Mouse (Mus musculus): ENCODE results near the gene Cnot6l. TPM values are rescaled to one million over a fixed set of nuclear protein-coding genes. Genes with fewer than 3 reads are reported as not detected.

Cnot6l gene
- polyA plus RNA-seq, 1 experiment, result 8.2 TPM

GRCm38 (mm10) chr5:96114943-96115342 lies 49.0 kb downstream of the Cnot6l start:
- DNase-seq, result no peak
- WGBS, result 83% methylated on average over 3 of the region's 3 CpGs
- TF ChIP-seq CTCF (IDR thresholded peaks at IDR 0.05; ENCODE audit: insufficient read depth, low read length) (no peak), POLR2A (IDR thresholded peaks at IDR 0.05; ENCODE audit: borderline replicate concordance, extremely low read depth, low read depth, low read length) (no peak)
- H3K4me3 ChIP-seq (replicated peaks; ENCODE audit: extremely low read depth, low read depth, low read length), result no peak overlapping the region
- H3K4me1 ChIP-seq (ENCODE audit: control insufficient read depth, insufficient read depth, low read length), result no peaks in the 10 kb centered on the region; the same call in 1 of the 2 replicates

GRCm38 (mm10) chr5:96104644-96105043 lies 59.3 kb downstream of the Cnot6l start:
- no peak for DNase-seq
- no peak for TF ChIP-seq POLR2A (IDR thresholded peaks at IDR 0.05; ENCODE audit: borderline replicate concordance, extremely low read depth, low read depth, low read length)
- no peak for TF ChIP-seq CTCF (IDR thresholded peaks at IDR 0.05; ENCODE audit: insufficient read depth, low read length)
- Histone ChIP-seq H3K4me3 (replicated peaks; ENCODE audit: extremely low read depth, low read depth, low read length) (no peak overlapping the region), H3K4me1 (ENCODE audit: control insufficient read depth, insufficient read depth, low read length) (no peaks in the 10 kb centered on the region)
- WGBS, result 98% methylated on average over 1 of the region's 1 CpGs

GRCm38 (mm10) chr5:96091468-96091867 lies 72.5 kb downstream of the Cnot6l start:
- H3K4me3 ChIP-seq (replicated peaks; ENCODE audit: extremely low read depth, low read depth, low read length), result no peak overlapping the region
- WGBS, result 51% methylated on average over 2 of the region's 2 CpGs
- no peak for TF ChIP-seq CTCF (IDR thresholded peaks at IDR 0.05; ENCODE audit: insufficient read depth, low read length)
- no peak for TF ChIP-seq POLR2A (IDR thresholded peaks at IDR 0.05; ENCODE audit: borderline replicate concordance, extremely low read depth, low read depth, low read length)
- H3K4me1 ChIP-seq (ENCODE audit: control insufficient read depth, insufficient read depth, low read length), result no peaks in the 10 kb centered on the region; the same call in 1 of the 2 replicates
- no peak for DNase-seq

GRCm38 (mm10) chr5:96085324-96085723 lies 78.6 kb downstream of the Cnot6l start:
- no peaks in the 10 kb centered on the region for H3K4me1 ChIP-seq (ENCODE audit: control insufficient read depth, insufficient read depth, low read length)
- no peak for TF ChIP-seq POLR2A (IDR thresholded peaks at IDR 0.05; ENCODE audit: borderline replicate concordance, extremely low read depth, low read depth, low read length)
- TF ChIP-seq CTCF (IDR thresholded peaks at IDR 0.05; ENCODE audit: insufficient read depth, low read length), result no peak
- no peak overlapping the region for H3K4me3 ChIP-seq (replicated peaks; ENCODE audit: extremely low read depth, low read depth, low read length)
- DNase-seq, result no peak

GRCm38 (mm10) chr5:96079026-96079425 lies 84.9 kb downstream of the Cnot6l start:
- Histone ChIP-seq H3K4me3 (replicated peaks; ENCODE audit: extremely low read depth, low read depth, low read length) (no peak overlapping the region), H3K4me1 (ENCODE audit: control insufficient read depth, insufficient read depth, low read length) (no peaks in the 10 kb centered on the region)
- 28% methylated on average over 1 of the region's 1 CpGs for WGBS
- no peak for DNase-seq
- TF ChIP-seq POLR2A (IDR thresholded peaks at IDR 0.05; ENCODE audit: borderline replicate concordance, extremely low read depth, low read depth, low read length) (no peak), CTCF (IDR thresholded peaks at IDR 0.05; ENCODE audit: insufficient read depth, low read length) (no peak)

GRCm38 (mm10) chr5:96065591-96065990 lies 98.4 kb downstream of the Cnot6l start:
- H3K4me1 ChIP-seq (ENCODE audit: control insufficient read depth, insufficient read depth, low read length), result no peaks in the 10 kb centered on the region
- no peak for DNase-seq
- TF ChIP-seq POLR2A (IDR thresholded peaks at IDR 0.05; ENCODE audit: borderline replicate concordance, extremely low read depth, low read depth, low read length) (no peak), CTCF (IDR thresholded peaks at IDR 0.05; ENCODE audit: insufficient read depth, low read length) (no peak)

GRCm38 (mm10) chr5:96042492-96042891 lies 121.5 kb downstream of the Cnot6l start:
- TF ChIP-seq CTCF (IDR thresholded peaks at IDR 0.05; ENCODE audit: insufficient read depth, low read length), result no peak
- no peaks in the 10 kb centered on the region; the same call in 1 of the 2 replicates for H3K4me1 ChIP-seq (ENCODE audit: control insufficient read depth, insufficient read depth, low read length)
- WGBS, result 67% methylated on average over 3 of the region's 3 CpGs
- no peak for DNase-seq
- H3K4me3 ChIP-seq (replicated peaks; ENCODE audit: extremely low read depth, low read depth, low read length), result no peak overlapping the region

More at GRCm38 (mm10) chr5:96065591-96065990, 98.4 kb downstream of the Cnot6l start:
- no peak overlapping the region for H3K4me3 ChIP-seq (replicated peaks; ENCODE audit: extremely low read depth, low read depth, low read length)

- TF ChIP-seq CTCF (IDR thresholded peaks at IDR 0.05; ENCODE audit: insufficient read depth, low read length) (no peak), POLR2A (IDR thresholded peaks at IDR 0.05; ENCODE audit: borderline replicate concordance, extremely low read depth, low read depth, low read length) (no peak)
- 61% methylated on average over 7 of the region's 7 CpGs for WGBS
- H3K4me3 ChIP-seq (replicated peaks; ENCODE audit: extremely low read depth, low read depth, low read length), result no peak overlapping the region
- DNase-seq, result no peak
- no peaks in the 10 kb centered on the region; the same call in 1 of the 2 replicates for H3K4me1 ChIP-seq (ENCODE audit: control insufficient read depth, insufficient read depth, low read length)
Observed at GRCm38 (mm10) chr5:96041507-96042104, 122.4 kb downstream of the Cnot6l start.

- 70% methylated on average over 5 of the region's 5 CpGs for WGBS
- Histone ChIP-seq H3K4me1 (ENCODE audit: control insufficient read depth, insufficient read depth, low read length) (no peaks in the 10 kb centered on the region; the same call in 1 of the 2 replicates), H3K4me3 (replicated peaks; ENCODE audit: extremely low read depth, low read depth, low read length) (no peak overlapping the region)
- TF ChIP-seq POLR2A (IDR thresholded peaks at IDR 0.05; ENCODE audit: borderline replicate concordance, extremely low read depth, low read depth, low read length) (no peak), CTCF (IDR thresholded peaks at IDR 0.05; ENCODE audit: insufficient read depth, low read length) (no peak)
- no peak for DNase-seq
Observed at GRCm38 (mm10) chr5:96039188-96039840, 124.7 kb downstream of the Cnot6l start.

GRCm38 (mm10) chr5:96037684-96038121 lies 126.3 kb downstream of the Cnot6l start:
- no peak for DNase-seq
- TF ChIP-seq CTCF (IDR thresholded peaks at IDR 0.05; ENCODE audit: insufficient read depth, low read length) (no peak), POLR2A (IDR thresholded peaks at IDR 0.05; ENCODE audit: borderline replicate concordance, extremely low read depth, low read depth, low read length) (no peak)
- 38% methylated on average over 8 of the region's 8 CpGs for WGBS
- Histone ChIP-seq H3K4me3 (replicated peaks; ENCODE audit: extremely low read depth, low read depth, low read length) (no peak overlapping the region), H3K4me1 (ENCODE audit: control insufficient read depth, insufficient read depth, low read length) (no peaks in the 10 kb centered on the region; the same call in 1 of the 2 replicates)
